Mouse (Mus musculus): ENCODE measurements around the gene Calcb.
"Not testable (repeated sequence)": the region's sequence is repeated elsewhere in the genome, so short reads cannot be mapped to it uniquely, and the experiment has no call there.

The Calcb gene

GRCm38 (mm10) chr7:114718300-114718699 is at the start of gene Calcb:
Gene Calcb, plus strand, starts transcription at chr7:114718643.
- no peak for DNase-seq (ENCODE audit: low spot score in 2 of 2)

DNA sequence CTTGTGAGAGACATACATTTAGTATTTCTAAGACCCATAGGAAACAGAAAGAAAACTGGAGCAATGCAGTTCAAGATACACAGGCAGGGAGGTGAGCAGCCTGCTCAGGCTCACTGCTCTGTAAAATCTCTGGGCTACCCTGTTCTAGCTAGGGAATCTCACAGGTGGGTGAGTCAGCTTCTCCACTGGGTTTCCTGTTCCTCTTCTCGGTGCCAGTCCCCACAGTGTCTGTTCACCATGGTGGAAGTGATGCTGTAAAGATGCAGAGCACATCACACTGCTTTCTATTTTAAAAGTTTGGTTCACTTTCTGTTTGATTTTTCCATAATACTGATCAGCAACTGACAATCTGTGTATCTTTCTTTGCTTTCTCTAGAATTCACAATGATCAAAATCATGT is 47.0 kb upstream of the Calcb start:
- no peak for DNase-seq (ENCODE audit: low spot score in 2 of 2)

DNA sequence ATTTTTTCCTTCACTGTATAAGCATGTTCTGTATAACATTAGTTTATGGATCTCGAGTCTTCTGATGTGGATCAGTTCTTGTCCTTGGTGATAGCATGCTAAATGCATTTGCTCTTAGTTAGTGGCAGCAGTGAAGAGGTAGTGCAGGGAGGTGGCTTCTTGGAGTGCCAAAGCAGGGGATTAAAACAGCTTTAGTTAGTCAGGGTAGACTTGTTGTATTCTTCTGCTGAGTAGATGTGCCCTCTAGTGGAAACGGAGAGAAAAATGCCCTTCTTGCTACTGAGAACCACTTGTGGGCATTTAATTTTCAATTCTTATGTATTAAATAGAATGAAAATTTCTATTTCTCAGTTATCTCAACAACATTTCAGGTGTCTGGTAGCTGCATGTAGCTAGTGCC is 45.7 kb upstream of the Calcb start:
- no peak for DNase-seq (ENCODE audit: low spot score in 2 of 2)

- DNase-seq (ENCODE audit: low spot score in 2 of 2): no peak
These were observed 26.1 kb upstream of the Calcb start for GRCm38 (mm10) chr7:114692339-114692738.

DNA sequence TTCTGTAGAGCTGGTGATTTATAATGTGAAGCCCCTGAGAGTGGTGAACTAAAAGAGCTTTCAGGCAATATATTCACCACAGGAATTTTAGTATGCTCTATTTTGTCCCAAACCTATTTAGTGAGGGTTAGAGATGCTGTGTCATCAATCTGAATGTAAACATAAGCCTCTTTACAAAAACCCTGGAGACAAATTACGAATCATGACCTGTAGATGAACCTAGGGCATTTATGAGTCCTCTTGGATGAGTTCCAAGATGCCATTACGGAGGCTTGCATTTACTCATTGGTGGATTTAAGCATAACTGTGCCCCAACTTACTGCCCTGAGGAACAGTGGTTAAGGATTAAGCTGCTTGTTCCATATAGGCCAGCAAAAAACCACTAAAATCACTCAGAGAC is 17.6 kb upstream of the Calcb start:
- no peak for DNase-seq (ENCODE audit: low spot score in 2 of 2)

DNA sequence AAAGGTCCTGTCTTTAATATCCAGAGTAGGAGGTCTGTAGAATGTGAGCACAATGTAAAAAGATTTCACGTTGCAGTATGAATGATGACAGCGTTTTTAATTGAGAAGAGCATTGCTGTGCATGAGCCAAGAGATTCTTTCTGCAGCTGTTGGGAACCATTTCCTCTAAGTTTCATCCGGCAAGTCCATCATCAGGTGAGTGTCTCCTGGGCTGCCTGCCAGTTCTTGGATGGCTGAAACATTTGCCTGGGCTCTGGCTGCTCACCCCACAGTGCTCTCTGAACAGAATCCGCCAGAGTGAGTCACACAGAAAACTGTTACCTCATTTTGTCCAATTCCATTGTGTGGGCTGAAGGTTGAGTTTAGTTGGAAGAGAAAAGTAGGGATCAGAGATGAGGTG is 11.7 kb upstream of the Calcb start:
- no peak for DNase-seq (ENCODE audit: low spot score in 2 of 2)

DNA sequence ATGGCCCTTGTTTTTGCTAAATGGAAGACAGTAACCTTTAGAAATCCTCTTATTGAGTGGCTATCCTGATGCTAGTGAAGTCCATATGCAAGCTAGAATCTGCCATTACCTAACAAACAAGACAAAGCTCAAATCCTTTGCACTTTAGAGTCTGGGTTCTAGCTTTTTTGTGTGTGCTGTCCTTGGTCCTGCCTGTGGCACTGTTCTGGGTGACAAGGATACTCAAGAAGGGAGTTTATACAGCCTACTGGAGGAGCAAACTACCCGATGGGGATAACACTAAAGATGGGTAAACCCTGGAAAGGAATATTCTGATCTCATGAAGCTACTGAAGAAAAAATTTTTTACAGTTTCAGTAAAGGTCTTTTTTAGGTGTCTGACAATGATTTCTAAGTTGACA is 11.0 kb upstream of the Calcb start:
- DNase-seq (ENCODE audit: low spot score in 2 of 2): no peak

GRCm38 (mm10) chr7:114710419-114710818 is 8.0 kb upstream of the Calcb start:
- DNase-seq (ENCODE audit: low spot score in 2 of 2): no peak

- DNase-seq (ENCODE audit: low spot score in 2 of 2): no peak
These were observed 5.9 kb upstream of the Calcb start for GRCm38 (mm10) chr7:114712523-114712922.

GRCm38 (mm10) chr7:114719381-114720131 is 1.1 kb downstream of the Calcb start:
- DNase-seq (ENCODE audit: low spot score in 2 of 2): no peak

DNA sequence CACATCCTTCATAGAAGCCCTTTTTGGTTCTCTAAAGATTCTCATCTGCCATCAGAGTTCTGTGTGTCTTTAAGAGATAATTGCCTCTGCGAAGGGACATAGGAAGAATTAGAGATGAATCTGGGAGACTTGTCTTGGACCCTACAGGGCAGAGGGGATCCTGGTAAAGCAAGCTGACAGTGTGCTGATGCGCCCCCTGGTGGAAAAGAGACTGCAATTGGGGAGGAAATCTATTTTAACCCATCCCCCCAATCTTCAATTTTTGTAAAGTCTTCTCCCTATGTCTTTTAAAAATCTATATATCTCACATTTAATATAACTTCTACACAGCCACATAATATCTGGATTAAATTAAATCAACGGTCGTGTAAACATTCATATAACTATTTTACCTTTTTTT is 11.3 kb downstream of the Calcb start:
- not testable (repeated sequence) for DNase-seq (ENCODE audit: low spot score in 2 of 2)

DNA sequence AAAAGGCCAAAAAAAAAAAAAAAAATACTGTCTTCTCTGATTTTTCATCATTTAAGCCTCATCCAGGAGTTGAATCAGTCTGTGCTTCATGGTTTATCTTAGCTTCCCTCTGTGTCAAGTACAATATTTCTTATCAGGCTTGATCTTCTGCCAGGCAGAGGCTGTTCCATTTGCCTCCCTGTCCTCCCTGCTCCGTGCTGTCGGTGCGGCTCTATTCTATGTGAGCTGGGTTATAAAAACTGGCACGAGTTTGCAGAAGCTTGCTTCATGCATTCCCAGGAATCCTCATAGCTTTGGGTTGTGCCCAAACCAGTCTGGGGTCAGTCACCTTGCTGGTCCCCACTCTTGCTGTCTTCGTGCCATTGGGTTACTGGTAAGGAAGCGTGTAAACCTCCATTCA is 12.7 kb downstream of the Calcb start:
- DNase-seq (ENCODE audit: low spot score in 2 of 2): no peak

DNA sequence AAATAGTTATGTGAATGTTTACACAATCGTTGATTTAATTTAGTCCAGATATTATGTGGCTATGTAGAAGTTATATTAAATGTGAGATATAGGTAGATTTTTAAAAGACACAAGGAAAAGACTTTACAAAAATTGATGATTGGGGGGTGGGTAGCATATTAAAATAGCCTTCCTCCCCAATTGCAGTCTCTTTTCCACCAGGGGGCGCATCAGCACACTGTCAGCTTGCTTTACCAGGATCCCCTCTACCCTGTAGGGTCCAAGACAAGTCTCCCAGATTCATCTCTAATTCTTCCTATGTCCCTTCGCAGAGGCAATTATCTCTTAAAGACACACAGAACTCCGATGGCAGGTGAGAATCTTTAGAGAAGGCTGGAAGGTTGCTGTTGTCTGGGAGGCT is 13.3 kb downstream of the Calcb start:
- not testable (repeated sequence) for DNase-seq (ENCODE audit: low spot score in 2 of 2)

DNA sequence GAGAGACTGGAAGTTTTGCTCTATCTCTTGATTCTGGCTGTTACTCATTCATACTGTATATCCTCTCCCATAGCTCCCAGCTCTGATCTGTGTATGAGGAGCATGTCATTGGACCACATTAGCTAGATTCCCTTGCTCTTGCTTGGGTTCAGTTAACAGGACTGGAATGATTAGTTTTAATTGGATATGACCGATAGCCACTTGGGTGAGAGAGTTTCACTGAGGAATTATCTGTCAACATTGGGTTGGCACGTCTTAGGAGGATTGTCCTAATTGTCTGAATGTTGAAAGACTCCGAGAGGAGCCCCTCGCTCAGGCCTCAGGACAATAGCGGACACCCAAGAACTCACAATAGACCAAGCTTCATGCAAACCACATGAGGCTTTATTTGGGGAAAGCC is 17.8 kb downstream of the Calcb start:
- no peak for DNase-seq (ENCODE audit: low spot score in 2 of 2)

DNA sequence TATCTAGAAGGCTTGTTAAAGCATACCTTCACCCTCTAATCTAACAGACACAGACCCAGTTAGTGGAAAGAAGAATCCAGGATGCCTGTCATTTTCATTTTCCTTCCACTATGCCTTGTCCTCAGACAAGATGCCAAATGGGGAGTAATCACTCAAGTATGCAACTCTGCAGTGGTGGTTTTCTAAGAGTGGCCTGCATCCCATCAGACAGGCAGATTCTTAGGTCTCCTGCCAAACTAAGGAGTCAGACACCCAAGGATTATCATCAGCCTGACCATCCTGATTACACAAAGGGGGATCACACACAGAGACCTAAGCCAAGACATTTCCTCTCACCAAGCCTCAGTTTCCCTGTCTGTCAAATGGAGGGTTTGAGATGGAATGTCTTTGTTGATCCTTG is 19.7 kb downstream of the Calcb start:
- DNase-seq (ENCODE audit: low spot score in 2 of 2): no peak

DNA sequence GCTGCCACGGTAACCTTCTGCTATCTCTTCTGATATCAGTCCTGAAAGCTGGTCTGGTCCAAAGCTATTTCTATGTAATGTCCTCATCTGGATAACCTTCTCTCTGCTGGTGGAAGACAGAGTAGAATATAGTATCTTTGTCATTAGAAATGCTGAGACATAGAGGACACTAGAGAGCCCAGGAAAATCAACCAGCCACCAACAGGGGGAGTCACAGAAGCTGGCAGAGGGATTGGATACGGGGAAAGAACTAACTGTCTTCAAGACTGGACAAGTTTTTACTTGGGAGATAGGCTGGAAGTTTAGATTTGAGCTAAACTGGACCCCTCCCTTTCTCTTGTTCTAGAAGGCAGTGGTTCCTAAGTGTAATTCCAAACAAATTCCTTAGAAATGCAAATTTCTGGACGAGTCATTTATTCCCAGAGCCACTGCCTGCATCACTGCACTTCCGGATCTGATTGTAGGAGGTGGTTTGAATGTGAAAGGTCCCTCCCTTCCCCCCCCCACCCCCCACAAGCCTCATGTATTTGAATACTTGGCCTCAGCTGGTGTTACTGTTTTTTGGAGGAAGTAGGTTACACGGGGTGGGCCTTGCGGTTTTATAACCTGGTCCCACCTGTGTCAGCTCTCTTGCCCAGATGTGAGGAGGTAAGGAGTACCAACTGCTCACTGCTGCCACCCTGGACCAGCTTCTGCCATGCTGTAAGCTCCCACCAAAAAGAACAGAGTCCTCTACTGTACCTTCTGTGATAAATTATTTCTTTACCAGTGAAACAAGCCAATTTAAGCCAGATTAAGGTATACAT is 22.1 kb downstream of the Calcb start:
- no peak for DNase-seq (ENCODE audit: low spot score in 2 of 2)

GRCm38 (mm10) chr7:114743022-114743780 is 24.8 kb downstream of the Calcb start, which contains the start of gene Insc:
Gene Insc, plus strand, starts transcription at chr7:114743694.
- DNase-seq (ENCODE audit: low spot score in 2 of 2): no peak

- DNase-seq (ENCODE audit: low spot score in 2 of 2): no peak
These were observed 26.3 kb downstream of the Calcb start for GRCm38 (mm10) chr7:114744639-114745245.

DNA sequence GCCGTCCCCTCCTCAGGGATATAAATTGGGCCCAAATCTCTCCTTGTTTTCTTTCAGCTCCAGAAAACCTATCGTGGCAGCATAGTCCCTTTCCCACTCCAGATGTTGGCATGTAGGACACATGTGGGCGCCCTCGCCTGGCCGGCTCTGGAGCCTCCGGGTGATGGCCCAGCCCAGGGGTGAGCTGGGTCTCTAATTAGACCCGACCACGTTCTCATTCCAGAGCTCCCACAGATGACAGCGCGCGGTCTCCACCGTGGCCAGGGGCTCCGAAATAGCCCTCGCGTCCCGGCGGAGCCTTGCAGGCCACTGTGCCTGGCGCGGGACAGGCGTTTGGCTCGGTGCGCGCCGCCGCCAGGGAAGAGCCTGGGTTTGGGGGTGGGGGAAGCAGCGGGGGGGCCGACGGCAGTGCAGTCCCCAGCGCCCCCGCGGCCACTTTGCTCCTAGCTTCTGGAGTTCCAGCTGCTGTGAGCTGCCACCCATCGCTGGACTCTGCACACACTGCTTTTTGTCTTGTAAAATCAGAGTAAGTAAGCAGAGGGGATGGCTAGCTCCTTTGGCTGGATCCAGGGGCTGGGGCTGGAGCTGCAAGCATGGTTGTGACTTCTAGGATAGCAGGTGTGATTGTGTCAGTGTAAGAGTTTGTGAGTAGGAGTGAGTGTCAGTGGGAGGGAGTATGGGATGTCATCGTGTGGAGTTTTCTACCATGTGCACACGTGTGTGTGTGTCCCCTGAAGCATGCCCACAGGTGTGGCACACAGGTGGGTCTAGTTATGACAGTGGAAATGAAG is 27.2 kb downstream of the Calcb start:
- DNase-seq (ENCODE audit: low spot score in 2 of 2): peak in 1 of 2 experiments; percentile 4

GRCm38 (mm10) chr7:114747596-114747995 is 29.2 kb downstream of the Calcb start:
- DNase-seq (ENCODE audit: low spot score in 2 of 2): peak in 1 of 2 experiments; percentile 9

- DNase-seq (ENCODE audit: low spot score in 2 of 2): no peak
These were observed 29.8 kb downstream of the Calcb start for GRCm38 (mm10) chr7:114748239-114748638.

Data from right cerebral cortex, postnatal 36 days (tissue).